Comparison of ENCODE assay signal across 11 mouse cellular contexts in the genomic region with DNA sequence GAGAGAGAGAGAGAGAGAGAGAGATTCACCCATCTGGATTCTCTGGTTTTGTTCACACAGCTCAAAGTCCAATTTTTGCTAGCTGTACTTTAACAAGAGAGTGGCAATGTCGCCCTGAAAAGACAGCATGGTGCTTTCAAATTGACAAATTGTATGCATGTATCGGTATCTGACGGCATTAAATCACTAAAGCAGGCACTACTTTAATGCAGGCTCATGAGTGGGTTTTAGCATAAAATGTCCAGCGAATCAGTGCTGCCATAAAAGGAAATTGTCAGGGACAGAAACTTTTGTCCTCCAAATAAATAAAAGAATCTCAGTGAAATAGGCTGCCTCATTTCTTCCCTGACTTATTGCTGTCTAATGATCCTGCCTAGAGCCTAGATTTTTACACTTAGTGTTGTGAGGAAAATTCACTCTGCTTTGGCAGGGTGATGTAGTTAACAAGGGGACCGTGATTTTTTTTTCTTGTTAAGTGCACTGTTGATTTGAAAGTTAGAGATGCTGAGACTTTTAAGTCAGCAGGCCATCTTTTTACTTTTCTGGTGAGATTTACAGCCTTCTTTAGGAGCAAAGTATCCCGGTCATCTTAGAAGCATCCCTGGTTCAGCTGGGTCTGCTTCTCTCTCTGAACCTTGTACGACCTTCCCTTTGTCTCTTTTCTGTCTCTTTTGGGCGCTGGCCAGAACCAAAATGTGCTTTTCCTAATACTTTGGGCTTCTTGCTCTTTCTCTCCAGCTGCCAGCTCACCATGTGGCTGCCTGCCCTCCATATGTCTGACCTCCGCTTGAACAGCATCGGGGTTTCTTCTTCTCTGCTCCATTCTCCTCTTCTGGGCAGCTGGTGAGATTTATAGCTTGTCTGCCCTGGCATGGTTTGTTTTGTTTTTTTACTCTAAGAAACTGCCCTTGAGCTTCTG.
DNase-seq lines count a peak whose midpoint lies in the region; ATAC-seq and TF ChIP-seq lines count a peak whose summit lies in the region.
"Had no signal": no experiment of that assay in that cellular context is flagged by ENCODE, and none has a peak within 500 bp of the region (broad histone marks: within the 10 kb centered on the region; RNA-seq: fewer than 3 reads in every experiment).

No protein-coding gene starts in this region.

- H3K36me3 ChIP-seq in embryonic facial prominence, embryonic 14.5 days (ENCODE audit: control insufficient read depth, insufficient read depth, low read length): no peaks in the 10 kb centered on the region
- H3K36me3 ChIP-seq in embryonic facial prominence, embryonic 10.5 days (replicated peaks): no peaks in the 10 kb centered on the region
- no peaks in the 10 kb centered on the region for H3K36me3 ChIP-seq in lung, embryonic 14.5 days (ENCODE audit: insufficient read depth)
- H3K36me3 ChIP-seq in hindbrain, embryonic 14.5 days (replicated peaks; ENCODE audit: control insufficient read depth, insufficient read depth): no peaks in the 10 kb centered on the region
- no peaks in the 10 kb centered on the region for H3K36me3 ChIP-seq in neural tube, embryonic 13.5 days
- H3K36me3 ChIP-seq: heart, embryonic 12.5 days had no signal

- H3K9me3 ChIP-seq in embryonic facial prominence, embryonic 14.5 days (ENCODE audit: control insufficient read depth, low read length): no peaks in the 10 kb centered on the region
- no peaks in the 10 kb centered on the region for H3K9me3 ChIP-seq in embryonic facial prominence, embryonic 10.5 days
- H3K9me3 ChIP-seq in lung, embryonic 14.5 days (ENCODE audit: low read depth, low read length): no peaks in the 10 kb centered on the region
- H3K9me3 ChIP-seq in hindbrain, embryonic 14.5 days (ENCODE audit: control insufficient read depth, low read length): no peaks in the 10 kb centered on the region
- no peaks in the 10 kb centered on the region for H3K9me3 ChIP-seq in neural tube, embryonic 13.5 days
- H3K9me3 ChIP-seq: heart, embryonic 12.5 days had no signal

- ATAC-seq in embryonic facial prominence, embryonic 14.5 days (ENCODE audit: low read depth): no peak
- ATAC-seq in lung, embryonic 14.5 days (ENCODE audit: insufficient read depth): no peak
- ATAC-seq in hindbrain, embryonic 14.5 days (ENCODE audit: low FRiP score): 0 out of 2 replicates have a peak, but pooled peaks have one; percentile 48
- peak; percentile 86 for ATAC-seq in neural tube, embryonic 13.5 days (ENCODE audit: low read depth)
- ATAC-seq: CD4-positive, CD25-positive, alpha-beta regulatory T cell, adult 4 months had no signal

- peak; percentile 63 for DNase-seq in embryonic facial prominence, embryonic 14.5 days (ENCODE audit: low spot score)
- no peak for DNase-seq in embryonic facial prominence, embryonic 10.5 days (ENCODE audit: low spot score)
- DNase-seq in lung, embryonic 14.5 days: peak; percentile 39
- no peak for DNase-seq in lung, postnatal 25 days (ENCODE audit: low spot score)
- peak; percentile 35 for DNase-seq in hindbrain, embryonic 14.5 days (ENCODE audit: low spot score)
- no peak for DNase-seq in heart, adult 9 months (ENCODE audit: low spot score in 2 of 2)
- DNase-seq in left cerebral cortex, postnatal 25 days (ENCODE audit: low spot score in 2 of 2): no peak

- no peak for TF ChIP-seq CTCF in lung, embryonic 14.5 days (IDR thresholded peaks at IDR 0.05; ENCODE audit: low read depth)

- no peak overlapping the region for H3K4me2 ChIP-seq in embryonic facial prominence, embryonic 14.5 days (ENCODE audit: low read depth, low read length)
- H3K4me2 ChIP-seq in lung, embryonic 14.5 days: no peak overlapping the region
- no peak overlapping the region for H3K4me2 ChIP-seq in hindbrain, embryonic 14.5 days (replicated peaks)
- no peak overlapping the region for H3K4me2 ChIP-seq in neural tube, embryonic 13.5 days
- H3K4me2 ChIP-seq: heart, embryonic 12.5 days had no signal

- no peaks in the 10 kb centered on the region for H3K4me1 ChIP-seq in embryonic facial prominence, embryonic 14.5 days (ENCODE audit: control insufficient read depth, insufficient read depth, low read length)
- no peaks in the 10 kb centered on the region for H3K4me1 ChIP-seq in embryonic facial prominence, embryonic 10.5 days
- no peaks in the 10 kb centered on the region for H3K4me1 ChIP-seq in lung, embryonic 14.5 days (ENCODE audit: insufficient read depth)
- H3K4me1 ChIP-seq in hindbrain, embryonic 14.5 days (replicated peaks; ENCODE audit: control insufficient read depth, insufficient read depth, low read length): peaks cover 15% of the 10 kb centered on the region; the same call in 1 of the 2 replicates
- peaks cover 24% of the 10 kb centered on the region for H3K4me1 ChIP-seq in neural tube, embryonic 13.5 days (replicated peaks)
- H3K4me1 ChIP-seq: heart, embryonic 12.5 days had no signal

- intact Hi-C loops in left cerebral cortex, postnatal 25 days (cut with DNase I): no loop called here

- H3K27ac ChIP-seq in embryonic facial prominence, embryonic 14.5 days (replicated peaks; ENCODE audit: low read depth, low read length): no peak overlapping the region
- no peak overlapping the region for H3K27ac ChIP-seq in embryonic facial prominence, embryonic 10.5 days (replicated peaks)
- H3K27ac ChIP-seq in lung, embryonic 14.5 days (ENCODE audit: low read depth): no peak overlapping the region
- H3K27ac ChIP-seq in hindbrain, embryonic 14.5 days: peak overlapping the region; percentile 32; the same call in 1 of the 2 replicates
- H3K27ac ChIP-seq in neural tube, embryonic 13.5 days (replicated peaks): peak overlapping the region; percentile 55
- H3K27ac ChIP-seq: stomach, postnatal 0 days had no signal

- WGBS in embryonic facial prominence, embryonic 14.5 days: 62% methylated on average over 10 of the region's 10 CpGs
- 83% methylated on average over 10 of the region's 10 CpGs for WGBS in embryonic facial prominence, embryonic 10.5 days
- 58% methylated on average over 10 of the region's 10 CpGs for WGBS in lung, embryonic 14.5 days
- 41% methylated on average over 10 of the region's 10 CpGs for WGBS in hindbrain, embryonic 14.5 days
- WGBS in neural tube, embryonic 13.5 days: 7% methylated on average over 10 of the region's 10 CpGs

- no peak overlapping the region for H3K9ac ChIP-seq in embryonic facial prominence, embryonic 14.5 days (ENCODE audit: low read depth, low read length)
- H3K9ac ChIP-seq in lung, embryonic 14.5 days: no peak overlapping the region
- H3K9ac ChIP-seq in hindbrain, embryonic 14.5 days: no peak overlapping the region
- peak overlapping the region; percentile 38; the same call in 1 of the 2 replicates for H3K9ac ChIP-seq in neural tube, embryonic 13.5 days
- H3K9ac ChIP-seq: heart, embryonic 12.5 days had no signal

- no peak overlapping the region for H3K4me3 ChIP-seq in embryonic facial prominence, embryonic 14.5 days (ENCODE audit: low read depth, low read length)
- no peak overlapping the region for H3K4me3 ChIP-seq in embryonic facial prominence, embryonic 10.5 days
- H3K4me3 ChIP-seq in lung, embryonic 14.5 days (ENCODE audit: low read depth, low read length): no peak overlapping the region
- no peak overlapping the region for H3K4me3 ChIP-seq in hindbrain, embryonic 14.5 days (replicated peaks; ENCODE audit: low read length)
- H3K4me3 ChIP-seq in neural tube, embryonic 13.5 days: no peak overlapping the region
- H3K4me3 ChIP-seq: heart, embryonic 12.5 days had no signal

- no peaks in the 10 kb centered on the region for H3K27me3 ChIP-seq in embryonic facial prominence, embryonic 14.5 days (replicated peaks; ENCODE audit: control insufficient read depth, insufficient read depth, low read length)
- H3K27me3 ChIP-seq in embryonic facial prominence, embryonic 10.5 days (replicated peaks; ENCODE audit: low read depth, poor library complexity, severe bottlenecking): no peaks in the 10 kb centered on the region
- no peaks in the 10 kb centered on the region for H3K27me3 ChIP-seq in lung, embryonic 14.5 days (ENCODE audit: insufficient read depth, low read length)
- no peaks in the 10 kb centered on the region for H3K27me3 ChIP-seq in hindbrain, embryonic 14.5 days (ENCODE audit: control insufficient read depth, insufficient read depth, low read length)
- H3K27me3 ChIP-seq in neural tube, embryonic 13.5 days: no peaks in the 10 kb centered on the region
- H3K27me3 ChIP-seq: heart, embryonic 12.5 days had no signal

Comparison
In these comparisons a context has a peak if more than half of its experiments do, and no peak if none do; other contexts are left out.
1. DNase-seq: peak in embryonic facial prominence, embryonic 14.5 days (single experiment), lung, embryonic 14.5 days (single experiment) and hindbrain, embryonic 14.5 days (single experiment); none in embryonic facial prominence, embryonic 10.5 days (single experiment), lung, postnatal 25 days (single experiment), heart, adult 9 months (0 of 2) and left cerebral cortex, postnatal 25 days (0 of 2).
2. ATAC-seq: peak in hindbrain, embryonic 14.5 days (single experiment) and neural tube, embryonic 13.5 days (single experiment); none in embryonic facial prominence, embryonic 14.5 days (single experiment) and lung, embryonic 14.5 days (single experiment).
3. H3K27ac ChIP-seq: peak in hindbrain, embryonic 14.5 days (single experiment) and neural tube, embryonic 13.5 days (single experiment); none in embryonic facial prominence, embryonic 14.5 days (single experiment), embryonic facial prominence, embryonic 10.5 days (single experiment) and lung, embryonic 14.5 days (single experiment).